Mouse (Mus musculus) retina, embryonic 14.5 days (tissue): ENCODE measurements around the gene Atrx.
"Not testable (repeated sequence)": the region's sequence is repeated elsewhere in the genome, so short reads cannot be mapped to it uniquely, and the experiment has no call there.

Source experiments
- DNase-seq: peaks from one replicate; pipeline ENCODE4 v3.0.0-alpha.2; 2015; ENCODE audit warnings: low spot score

The Atrx gene

GRCm38 (mm10) chrX:105928861-105929477, at the start of gene Atrx:
Gene Atrx, minus strand, starts transcription at chrX:105929403.
- peak; percentile 84 for DNase-seq

- DNase-seq: not testable (repeated sequence)
Measured at GRCm38 (mm10) chrX:105957091-105957490, 27.9 kb upstream of the Atrx start.

- no peak for DNase-seq
Measured at GRCm38 (mm10) chrX:105953999-105954398, 24.8 kb upstream of the Atrx start.

GRCm38 (mm10) chrX:105946357-105946756, 17.2 kb upstream of the Atrx start:
- DNase-seq: no peak

GRCm38 (mm10) chrX:105939245-105939644, 10.0 kb upstream of the Atrx start:
- no peak for DNase-seq

GRCm38 (mm10) chrX:105937736-105938135, 8.5 kb upstream of the Atrx start:
- DNase-seq: no peak

GRCm38 (mm10) chrX:105934341-105934740, 5.1 kb upstream of the Atrx start:
- no peak for DNase-seq

GRCm38 (mm10) chrX:105929478-105930038, 355 bp upstream of the Atrx start:
- DNase-seq: no peak

- peak; percentile 42 for DNase-seq
Measured at GRCm38 (mm10) chrX:105927941-105928860, 1.0 kb downstream of the Atrx start.

GRCm38 (mm10) chrX:105926121-105926735, 3.0 kb downstream of the Atrx start:
- DNase-seq: no peak

- no peak for DNase-seq
Measured at GRCm38 (mm10) chrX:105924326-105925070, 4.7 kb downstream of the Atrx start.

- DNase-seq: no peak
Measured at GRCm38 (mm10) chrX:105923896-105924295, 5.3 kb downstream of the Atrx start.

GRCm38 (mm10) chrX:105922986-105923385, 6.2 kb downstream of the Atrx start:
- DNase-seq: not testable (repeated sequence)

GRCm38 (mm10) chrX:105921421-105921820, 7.8 kb downstream of the Atrx start:
- peak; percentile 15 for DNase-seq

- DNase-seq: no peak
Measured at GRCm38 (mm10) chrX:105911728-105912127, 17.5 kb downstream of the Atrx start.

- DNase-seq: no peak
Measured at GRCm38 (mm10) chrX:105901611-105902010, 27.6 kb downstream of the Atrx start.

- no peak for DNase-seq
Measured at GRCm38 (mm10) chrX:105886921-105887320, 42.3 kb downstream of the Atrx start.

- peak; percentile 5 for DNase-seq
Measured at GRCm38 (mm10) chrX:105864367-105864766, 64.8 kb downstream of the Atrx start.

- no peak for DNase-seq
Measured at GRCm38 (mm10) chrX:105824462-105824861, 104.7 kb downstream of the Atrx start.

GRCm38 (mm10) chrX:105794806-105795403, 134.3 kb downstream of the Atrx start:
- DNase-seq: no peak

- no peak for DNase-seq
Measured at GRCm38 (mm10) chrX:105773281-105773680, 155.9 kb downstream of the Atrx start.
